ENCODE assay signal across 8 mouse cellular contexts in genomic region chr12:54313211-54313845, GRCm38 (mm10).
A peak's percentile ranks its signal among the peaks of the same experiment; 100 is the strongest.
DNase-seq lines count a peak whose midpoint lies in the region; ATAC-seq lines count a peak whose summit lies in the region.

No protein-coding gene starts in this region.

- H3K4me1 ChIP-seq in hindbrain, embryonic 12.5 days: peaks cover 20% of the 10 kb centered on the region

- DNase-seq in Muller cell, postnatal 12 days (ENCODE audit: inconsistent ontology term): peak; percentile 87
- peak; percentile 56 for DNase-seq in cerebellum, adult 9-11 months
- DNase-seq in frontal cortex, postnatal 25 days (ENCODE audit: low spot score in 2 of 2): peak; percentile 16 to 27
- peak; percentile 34 for DNase-seq in left cerebral cortex, adult 8-10 months (ENCODE audit: low spot score in 2 of 2)
- DNase-seq in lung, postnatal 4 days: peak; percentile 36 to 53
- DNase-seq in right cerebral cortex, adult 2 months (ENCODE audit: low spot score in 2 of 2): peak; percentile 53 to 56
- DNase-seq in urinary bladder, postnatal 10 days (ENCODE audit: low spot score): peak; percentile 14

- under 1% methylated on average over 20 of the region's 20 CpGs for WGBS in hindbrain, embryonic 12.5 days

- 0 out of 2 replicates have a peak overlapping the region, but pooled peaks have one; percentile 2 for H3K27ac ChIP-seq in hindbrain, embryonic 12.5 days

- peak overlapping the region; percentile 35 for H3K4me3 ChIP-seq in hindbrain, embryonic 12.5 days

- ATAC-seq in hindbrain, embryonic 12.5 days (ENCODE audit: low FRiP score): peak; percentile 86

- peak overlapping the region; percentile 85 for H3K4me2 ChIP-seq in hindbrain, embryonic 12.5 days (replicated peaks)

- no peaks in the 10 kb centered on the region for H3K9me3 ChIP-seq in hindbrain, embryonic 12.5 days (replicated peaks)

- H3K9ac ChIP-seq in hindbrain, embryonic 12.5 days: peak overlapping the region; percentile 67

- H3K36me3 ChIP-seq in hindbrain, embryonic 12.5 days: no peaks in the 10 kb centered on the region

- peaks cover 14% of the 10 kb centered on the region for H3K27me3 ChIP-seq in hindbrain, embryonic 12.5 days

Comparison
In these comparisons a context has a peak if more than half of its experiments do, and no peak if none do; other contexts are left out.
1. Peak in every context shown above with its lines: DNase-seq, ATAC-seq, H3K4me3 ChIP-seq and H3K27ac ChIP-seq.
2. DNase-seq: peak in every context shown above with its lines; median percentile 87 in Muller cell, postnatal 12 days; 56 in cerebellum, adult 9-11 months; 54 in right cerebral cortex, adult 2 months; 44 in lung, postnatal 4 days; 34 in left cerebral cortex, adult 8-10 months; 22 in frontal cortex, postnatal 25 days; 14 in urinary bladder, postnatal 10 days.